Mouse (Mus musculus): ENCODE measurements at regions not wholly inside any gene's neighbourhood (a gene's known extent, or its start where the extent isn't known, plus 50 kb on each side); places are given as distances from the start of the nearest gene placed in this dataset.

DNA sequence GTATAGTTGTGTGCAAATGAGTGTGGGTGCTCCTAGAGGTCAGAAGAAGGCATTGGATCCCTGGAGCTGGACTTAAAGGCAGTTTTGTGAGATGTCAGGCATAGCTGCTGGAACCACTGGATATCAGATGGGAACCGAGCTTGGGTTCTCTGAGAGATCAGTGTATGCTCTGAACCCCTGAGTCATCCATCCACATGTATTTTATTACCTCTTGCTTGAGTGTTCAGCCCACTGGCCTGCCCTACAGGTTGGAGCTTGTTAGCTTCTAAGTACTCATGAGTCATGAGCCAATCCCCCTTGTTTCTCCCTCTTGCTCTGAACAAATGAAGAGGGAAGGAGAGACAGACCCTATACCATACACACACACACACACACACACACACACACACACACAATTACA lies 119.4 kb upstream of the Gdnf start:
- 68% methylated on average over 1 of the region's 1 CpGs for WGBS (ENCODE audit: insufficient replicate concordance)
- no peak for ATAC-seq (replicated peaks; ENCODE audit: insufficient number of reproducible peaks, low FRiP score, low TSS enrichment)
- H3K4me2 ChIP-seq, result no peak overlapping the region
- no peak overlapping the region for H3K27ac ChIP-seq (ENCODE audit: low read depth, low read length)
- H3K36me3 ChIP-seq (ENCODE audit: control insufficient read depth, insufficient read depth, low read length), result no peaks in the 10 kb centered on the region
- H3K27me3 ChIP-seq (ENCODE audit: control insufficient read depth, insufficient read depth, low read length), result no peaks in the 10 kb centered on the region
- no peak overlapping the region for H3K4me3 ChIP-seq (ENCODE audit: low read depth, low read length)
- no peaks in the 10 kb centered on the region for H3K9me3 ChIP-seq (replicated peaks; ENCODE audit: control insufficient read depth, low read length)
- H3K4me1 ChIP-seq (ENCODE audit: control insufficient read depth, insufficient read depth, low read length), result no peaks in the 10 kb centered on the region
- H3K9ac ChIP-seq (ENCODE audit: low read depth, low read length), result no peak overlapping the region

DNA sequence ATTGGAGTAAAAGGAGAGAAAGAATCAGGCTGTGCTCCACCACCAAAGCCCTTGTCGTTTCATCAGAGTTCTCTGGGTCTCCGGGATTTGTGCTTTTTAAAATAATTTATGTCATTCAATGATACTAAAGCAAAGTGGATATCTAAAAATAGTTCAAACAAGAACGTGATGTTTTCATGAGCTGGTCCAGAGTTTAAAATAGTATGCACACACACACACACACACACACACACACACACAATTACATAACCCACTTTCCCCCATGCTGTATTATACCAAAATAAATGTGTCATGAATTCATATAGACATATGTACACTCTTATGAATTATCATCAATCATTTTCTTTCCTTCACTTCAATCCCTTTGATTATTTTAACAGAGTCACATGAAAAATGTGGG lies 118.5 kb upstream of the Gdnf start:
- H3K9ac ChIP-seq (ENCODE audit: low read depth, low read length), result no peak overlapping the region
- H3K9me3 ChIP-seq (replicated peaks; ENCODE audit: control insufficient read depth, low read length), result no peaks in the 10 kb centered on the region
- no peaks in the 10 kb centered on the region for H3K27me3 ChIP-seq (ENCODE audit: control insufficient read depth, insufficient read depth, low read length)
- no peak for ATAC-seq (replicated peaks; ENCODE audit: insufficient number of reproducible peaks, low FRiP score, low TSS enrichment)
- no peak overlapping the region for H3K4me3 ChIP-seq (ENCODE audit: low read depth, low read length)
- 62% methylated on average over 3 of the region's 3 CpGs for WGBS (ENCODE audit: insufficient replicate concordance)
- H3K27ac ChIP-seq (ENCODE audit: low read depth, low read length), result no peak overlapping the region
- H3K4me2 ChIP-seq, result no peak overlapping the region
- H3K4me1 ChIP-seq (ENCODE audit: control insufficient read depth, insufficient read depth, low read length), result no peaks in the 10 kb centered on the region
- no peaks in the 10 kb centered on the region for H3K36me3 ChIP-seq (ENCODE audit: control insufficient read depth, insufficient read depth, low read length)

DNA sequence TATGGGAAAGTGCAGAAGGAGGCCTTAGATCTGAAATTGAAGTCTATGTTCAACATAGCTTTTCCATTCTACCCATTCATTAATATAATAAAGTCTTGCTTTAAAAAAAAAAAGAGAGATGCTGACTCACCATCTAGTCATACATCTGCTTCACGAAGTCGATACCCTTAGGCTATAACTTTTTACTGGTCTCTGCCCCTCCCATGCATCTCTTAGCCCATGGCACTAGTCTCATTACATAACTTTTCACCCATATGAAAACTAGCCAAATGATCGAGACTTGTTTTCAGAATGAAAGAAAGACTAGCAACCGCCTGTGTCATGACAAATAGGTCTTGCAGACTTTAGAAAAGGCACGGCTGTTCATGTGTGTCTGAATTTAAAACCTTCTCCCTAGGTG lies 116.6 kb upstream of the Gdnf start:
- Histone ChIP-seq H3K4me3 (ENCODE audit: low read depth, low read length) (no peak overlapping the region), H3K36me3 (ENCODE audit: control insufficient read depth, insufficient read depth, low read length) (no peaks in the 10 kb centered on the region), H3K27ac (ENCODE audit: low read depth, low read length) (no peak overlapping the region), H3K4me2 (no peak overlapping the region), H3K27me3 (ENCODE audit: control insufficient read depth, insufficient read depth, low read length) (no peaks in the 10 kb centered on the region), H3K9me3 (replicated peaks; ENCODE audit: control insufficient read depth, low read length) (no peaks in the 10 kb centered on the region), H3K9ac (ENCODE audit: low read depth, low read length) (no peak overlapping the region), H3K4me1 (ENCODE audit: control insufficient read depth, insufficient read depth, low read length) (no peaks in the 10 kb centered on the region)
- WGBS (ENCODE audit: insufficient replicate concordance), result 81% methylated on average over 5 of the region's 5 CpGs
- ATAC-seq (replicated peaks; ENCODE audit: insufficient number of reproducible peaks, low FRiP score, low TSS enrichment), result no peak

DNA sequence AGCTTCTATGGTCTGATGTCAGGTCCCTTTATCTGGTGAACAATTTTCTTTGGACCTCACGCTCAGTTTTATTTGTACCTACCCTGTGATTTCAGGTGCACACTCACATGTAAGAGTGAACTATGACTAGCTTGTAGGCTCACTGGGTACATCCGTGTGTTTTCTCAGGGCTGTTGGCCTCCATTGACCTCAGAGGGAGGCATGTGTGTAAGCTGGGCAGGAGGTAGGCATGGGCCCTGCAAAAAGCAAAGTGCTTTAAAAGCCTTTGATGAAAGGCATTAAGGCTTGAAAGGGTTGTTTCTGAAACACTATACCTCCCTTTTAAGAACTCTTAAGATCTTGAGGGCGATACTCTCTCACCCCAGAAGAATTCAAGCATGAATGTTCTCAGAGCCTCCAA lies 112.9 kb upstream of the Gdnf start:
- no peaks in the 10 kb centered on the region for H3K9me3 ChIP-seq (replicated peaks; ENCODE audit: control insufficient read depth, low read length)
- H3K36me3 ChIP-seq (ENCODE audit: control insufficient read depth, insufficient read depth, low read length), result no peaks in the 10 kb centered on the region
- H3K9ac ChIP-seq (ENCODE audit: low read depth, low read length), result no peak overlapping the region
- no peaks in the 10 kb centered on the region for H3K27me3 ChIP-seq (ENCODE audit: control insufficient read depth, insufficient read depth, low read length)
- no peak for ATAC-seq (replicated peaks; ENCODE audit: insufficient number of reproducible peaks, low FRiP score, low TSS enrichment)
- no peak overlapping the region for H3K27ac ChIP-seq (ENCODE audit: low read depth, low read length)
- no peaks in the 10 kb centered on the region for H3K4me1 ChIP-seq (ENCODE audit: control insufficient read depth, insufficient read depth, low read length)
- no peak overlapping the region for H3K4me3 ChIP-seq (ENCODE audit: low read depth, low read length)
- WGBS (ENCODE audit: insufficient replicate concordance), result 65% methylated on average over 3 of the region's 3 CpGs
- H3K4me2 ChIP-seq, result no peak overlapping the region

DNA sequence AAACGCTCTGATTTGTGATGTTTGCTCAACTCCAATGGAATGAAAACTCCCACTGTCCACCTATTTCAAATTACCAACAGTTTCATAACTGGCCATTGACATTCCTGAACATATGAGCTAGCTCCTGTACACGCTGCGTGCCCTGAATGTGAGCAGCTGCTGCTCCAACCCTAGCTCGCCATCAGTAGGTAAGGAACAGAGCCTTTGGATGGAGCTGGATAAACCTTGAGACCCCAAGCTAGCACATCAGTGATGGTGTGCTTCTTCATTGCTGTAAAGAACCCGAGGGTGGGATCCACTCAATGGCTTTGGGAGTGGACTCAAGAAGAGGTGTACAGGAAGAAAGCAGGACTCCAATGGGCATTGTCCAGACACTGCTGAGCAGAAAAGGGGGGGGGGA lies 101.8 kb upstream of the Gdnf start:
- no peak overlapping the region for H3K9ac ChIP-seq (ENCODE audit: low read depth, low read length)
- H3K27ac ChIP-seq (ENCODE audit: low read depth, low read length), result no peak overlapping the region
- no peaks in the 10 kb centered on the region for H3K4me1 ChIP-seq (ENCODE audit: control insufficient read depth, insufficient read depth, low read length)
- ATAC-seq (replicated peaks; ENCODE audit: insufficient number of reproducible peaks, low FRiP score, low TSS enrichment), result no peak
- H3K9me3 ChIP-seq (replicated peaks; ENCODE audit: control insufficient read depth, low read length), result no peaks in the 10 kb centered on the region
- no peak overlapping the region for H3K4me2 ChIP-seq
- no peaks in the 10 kb centered on the region for H3K36me3 ChIP-seq (ENCODE audit: control insufficient read depth, insufficient read depth, low read length)
- 84% methylated on average over 5 of the region's 5 CpGs for WGBS (ENCODE audit: insufficient replicate concordance)
- H3K4me3 ChIP-seq (ENCODE audit: low read depth, low read length), result no peak overlapping the region
- H3K27me3 ChIP-seq (ENCODE audit: control insufficient read depth, insufficient read depth, low read length), result no peaks in the 10 kb centered on the region

DNA sequence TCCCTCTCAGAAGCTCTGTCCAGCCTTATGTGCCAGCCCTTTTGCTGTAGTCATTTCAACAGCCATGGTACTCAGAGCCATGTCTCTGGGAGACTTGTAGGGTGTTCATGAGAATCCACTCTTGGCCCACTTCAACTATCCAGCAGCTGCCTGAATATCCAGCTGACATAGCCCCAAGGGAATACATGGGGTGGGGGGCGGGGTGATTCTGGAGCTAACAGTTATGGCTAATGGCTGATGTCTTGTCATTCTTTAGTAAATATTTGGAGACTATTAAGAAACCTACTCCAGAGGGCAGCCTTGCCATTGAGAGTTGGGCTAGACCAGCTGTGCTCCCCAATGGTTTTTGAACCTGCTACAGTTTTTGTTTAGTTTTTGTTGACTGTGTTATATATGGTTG lies 96.0 kb upstream of the Gdnf start:
- 71% methylated on average over 1 of the region's 1 CpGs for WGBS (ENCODE audit: insufficient replicate concordance)
- no peaks in the 10 kb centered on the region for H3K27me3 ChIP-seq (ENCODE audit: control insufficient read depth, insufficient read depth, low read length)
- no peak overlapping the region for H3K9ac ChIP-seq (ENCODE audit: low read depth, low read length)
- no peak overlapping the region for H3K4me3 ChIP-seq (ENCODE audit: low read depth, low read length)
- no peak overlapping the region for H3K4me2 ChIP-seq
- H3K36me3 ChIP-seq (ENCODE audit: control insufficient read depth, insufficient read depth, low read length), result no peaks in the 10 kb centered on the region
- ATAC-seq (replicated peaks; ENCODE audit: insufficient number of reproducible peaks, low FRiP score, low TSS enrichment), result no peak
- H3K27ac ChIP-seq (ENCODE audit: low read depth, low read length), result no peak overlapping the region
- no peaks in the 10 kb centered on the region for H3K4me1 ChIP-seq (ENCODE audit: control insufficient read depth, insufficient read depth, low read length)
- no peaks in the 10 kb centered on the region for H3K9me3 ChIP-seq (replicated peaks; ENCODE audit: control insufficient read depth, low read length)

DNA sequence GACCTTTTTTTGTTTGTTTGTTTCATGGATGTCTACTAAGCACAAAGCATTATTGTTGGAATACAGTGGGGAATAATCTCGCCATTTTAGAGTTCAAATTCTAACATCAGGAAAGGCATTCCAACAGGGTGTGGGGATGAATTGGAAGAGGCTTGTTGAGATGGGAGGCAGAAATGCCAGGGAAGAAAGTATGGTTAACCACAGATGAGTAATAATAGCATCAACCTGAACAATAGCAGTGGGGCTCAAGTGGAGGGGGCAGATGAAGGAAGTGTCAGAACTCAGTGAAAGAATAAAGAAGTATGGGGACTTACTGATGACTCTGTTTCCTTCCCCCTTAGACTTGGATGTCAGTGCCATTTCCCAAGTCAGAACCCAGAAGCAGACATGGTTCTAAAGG lies 94.5 kb upstream of the Gdnf start:
- 70% methylated on average over 1 of the region's 1 CpGs for WGBS (ENCODE audit: insufficient replicate concordance)
- H3K36me3 ChIP-seq (ENCODE audit: control insufficient read depth, insufficient read depth, low read length), result no peaks in the 10 kb centered on the region
- H3K9me3 ChIP-seq (replicated peaks; ENCODE audit: control insufficient read depth, low read length), result no peaks in the 10 kb centered on the region
- H3K27me3 ChIP-seq (ENCODE audit: control insufficient read depth, insufficient read depth, low read length), result no peaks in the 10 kb centered on the region
- no peak overlapping the region for H3K4me2 ChIP-seq
- H3K4me3 ChIP-seq (ENCODE audit: low read depth, low read length), result no peak overlapping the region
- no peaks in the 10 kb centered on the region for H3K4me1 ChIP-seq (ENCODE audit: control insufficient read depth, insufficient read depth, low read length)
- no peak overlapping the region for H3K9ac ChIP-seq (ENCODE audit: low read depth, low read length)
- H3K27ac ChIP-seq (ENCODE audit: low read depth, low read length), result no peak overlapping the region
- no peak for ATAC-seq (replicated peaks; ENCODE audit: insufficient number of reproducible peaks, low FRiP score, low TSS enrichment)

DNA sequence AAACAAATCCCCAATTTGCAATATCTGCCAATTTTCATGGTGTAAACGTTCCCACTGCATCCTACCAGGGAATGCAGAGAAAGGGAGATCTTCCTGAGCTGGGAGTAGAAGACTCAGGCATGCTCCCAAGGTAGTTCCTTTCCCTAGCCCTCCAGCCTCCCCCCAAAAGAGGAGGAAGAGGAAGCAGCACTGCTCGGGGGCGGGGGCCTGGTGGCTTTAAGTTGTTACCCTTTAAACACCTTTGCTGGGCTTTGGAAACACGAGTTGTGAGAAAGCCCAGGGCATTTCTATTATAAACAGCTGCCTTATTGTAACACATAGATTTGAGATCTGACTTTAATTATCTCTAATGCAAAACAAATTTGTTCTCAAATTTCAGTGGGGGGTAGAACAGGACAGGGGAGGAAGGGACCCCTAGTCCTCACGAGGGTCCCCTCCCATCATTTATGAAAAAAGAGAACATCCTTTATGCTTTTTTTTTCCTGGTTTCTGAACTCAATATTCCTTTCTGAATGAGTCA lies 87.4 kb upstream of the Gdnf start:
- no peaks in the 10 kb centered on the region for H3K4me1 ChIP-seq (ENCODE audit: control insufficient read depth, insufficient read depth, low read length)

DNA sequence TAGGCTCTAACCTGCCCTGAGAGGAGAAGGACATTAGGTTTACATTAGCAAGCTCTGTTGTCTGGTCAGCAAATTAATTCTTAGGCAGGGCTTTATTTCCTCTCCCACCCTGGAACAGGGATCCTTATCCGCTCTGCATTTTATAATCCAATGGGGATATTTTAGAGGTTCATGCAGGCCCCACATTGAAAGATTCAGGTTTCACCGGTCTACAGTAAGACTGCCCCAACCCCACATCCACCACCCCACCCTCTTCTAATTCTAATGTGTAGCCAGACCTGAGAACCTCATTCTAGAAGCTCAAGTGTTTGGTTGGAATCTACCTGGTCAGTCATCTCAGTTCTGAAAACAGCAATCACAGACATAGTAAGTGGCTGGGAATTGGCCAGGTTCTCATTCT lies 86.9 kb upstream of the Gdnf start:
- Histone ChIP-seq H3K36me3 (ENCODE audit: control insufficient read depth, insufficient read depth, low read length) (no peaks in the 10 kb centered on the region; the same call in 1 of the 2 replicates), H3K4me2 (no peak overlapping the region), H3K4me3 (ENCODE audit: low read depth, low read length) (no peak overlapping the region), H3K9me3 (replicated peaks; ENCODE audit: control insufficient read depth, low read length) (no peaks in the 10 kb centered on the region), H3K27me3 (ENCODE audit: control insufficient read depth, insufficient read depth, low read length) (no peaks in the 10 kb centered on the region), H3K9ac (ENCODE audit: low read depth, low read length) (no peak overlapping the region), H3K4me1 (ENCODE audit: control insufficient read depth, insufficient read depth, low read length) (no peaks in the 10 kb centered on the region), H3K27ac (ENCODE audit: low read depth, low read length) (no peak overlapping the region)
- WGBS (ENCODE audit: insufficient replicate concordance), result 84% methylated on average over 2 of the region's 2 CpGs
- ATAC-seq (replicated peaks; ENCODE audit: insufficient number of reproducible peaks, low FRiP score, low TSS enrichment), result no peak

More for the DNA sequence above, 87.4 kb upstream of the Gdnf start:
- no peak overlapping the region for H3K4me3 ChIP-seq (ENCODE audit: low read depth, low read length)
- no peaks in the 10 kb centered on the region for H3K27me3 ChIP-seq (ENCODE audit: control insufficient read depth, insufficient read depth, low read length)
- no peak overlapping the region for H3K4me2 ChIP-seq
- no peak overlapping the region for H3K27ac ChIP-seq (ENCODE audit: low read depth, low read length)
- ATAC-seq (replicated peaks; ENCODE audit: insufficient number of reproducible peaks, low FRiP score, low TSS enrichment), result no peak
- no peaks in the 10 kb centered on the region for H3K9me3 ChIP-seq (replicated peaks; ENCODE audit: control insufficient read depth, low read length)
- H3K9ac ChIP-seq (ENCODE audit: low read depth, low read length), result no peak overlapping the region
- H3K36me3 ChIP-seq (ENCODE audit: control insufficient read depth, insufficient read depth, low read length), result no peaks in the 10 kb centered on the region
- 29% methylated on average over 5 of the region's 5 CpGs for WGBS (ENCODE audit: insufficient replicate concordance)
